Mouse (Mus musculus): ENCODE measurements around the gene Baiap2l2. TPM values are rescaled to one million over a fixed set of nuclear protein-coding genes. Genes with fewer than 3 reads are reported as not detected.

Baiap2l2 gene
- polyA plus RNA-seq, 1 experiment from 2014 or later, result 2.3 TPM

GRCm38 (mm10) chr15:79288387-79288786, 3.0 kb upstream of the Baiap2l2 start:
- Histone ChIP-seq H3K9ac (replicated peaks; ENCODE audit: low read depth, low read length) (no peak overlapping the region), H3K27ac (ENCODE audit: low read depth, low read length) (no peak overlapping the region), H3K4me2 (ENCODE audit: low read depth, low read length) (no peak overlapping the region), H3K4me1 (ENCODE audit: control insufficient read depth, insufficient read depth, low read length) (no peaks in the 10 kb centered on the region), H3K36me3 (ENCODE audit: control insufficient read depth, insufficient read depth, low read length) (no peaks in the 10 kb centered on the region), H3K27me3 (ENCODE audit: control insufficient read depth, insufficient read depth, low read length) (no peaks in the 10 kb centered on the region), H3K4me3 (ENCODE audit: low read depth, low read length) (no peak overlapping the region), H3K9me3 (ENCODE audit: control insufficient read depth, low read length) (no peaks in the 10 kb centered on the region)
- ATAC-seq (ENCODE audit: low read depth), result no peak
- WGBS, result 78% methylated on average over 3 of the region's 3 CpGs

DNA sequence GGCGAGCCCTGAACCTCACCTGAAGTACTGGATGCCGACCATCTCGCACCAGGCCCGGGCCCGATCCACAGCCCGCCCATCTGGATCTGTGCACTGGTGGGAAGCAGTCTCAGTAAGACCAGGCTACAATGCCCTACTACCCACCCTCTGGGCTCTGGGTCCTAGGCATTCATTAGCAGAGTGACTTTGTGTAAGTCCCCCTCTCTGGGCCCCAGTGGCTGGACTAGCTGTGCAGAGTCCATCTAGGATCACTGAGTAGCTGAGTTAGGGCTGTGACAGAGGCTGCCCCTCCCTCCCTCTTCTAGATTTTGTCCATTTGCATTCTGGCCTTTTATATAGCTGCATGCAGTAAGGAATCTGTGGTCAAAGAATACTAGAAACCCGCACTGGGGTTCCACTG, 1.8 kb upstream of the Baiap2l2 start:
- H3K4me3 ChIP-seq (ENCODE audit: low read depth, low read length), result no peak overlapping the region
- no peaks in the 10 kb centered on the region for H3K4me1 ChIP-seq (ENCODE audit: control insufficient read depth, insufficient read depth, low read length)
- no peak for ATAC-seq (ENCODE audit: low read depth)
- H3K36me3 ChIP-seq (ENCODE audit: control insufficient read depth, insufficient read depth, low read length), result no peaks in the 10 kb centered on the region
- 90% methylated on average over 7 of the region's 7 CpGs for WGBS
- H3K27ac ChIP-seq (ENCODE audit: low read depth, low read length), result no peak overlapping the region
- H3K4me2 ChIP-seq (ENCODE audit: low read depth, low read length), result no peak overlapping the region
- H3K27me3 ChIP-seq (ENCODE audit: control insufficient read depth, insufficient read depth, low read length), result no peaks in the 10 kb centered on the region
- no peaks in the 10 kb centered on the region for H3K9me3 ChIP-seq (ENCODE audit: control insufficient read depth, low read length)
- H3K9ac ChIP-seq (replicated peaks; ENCODE audit: low read depth, low read length), result no peak overlapping the region

DNA sequence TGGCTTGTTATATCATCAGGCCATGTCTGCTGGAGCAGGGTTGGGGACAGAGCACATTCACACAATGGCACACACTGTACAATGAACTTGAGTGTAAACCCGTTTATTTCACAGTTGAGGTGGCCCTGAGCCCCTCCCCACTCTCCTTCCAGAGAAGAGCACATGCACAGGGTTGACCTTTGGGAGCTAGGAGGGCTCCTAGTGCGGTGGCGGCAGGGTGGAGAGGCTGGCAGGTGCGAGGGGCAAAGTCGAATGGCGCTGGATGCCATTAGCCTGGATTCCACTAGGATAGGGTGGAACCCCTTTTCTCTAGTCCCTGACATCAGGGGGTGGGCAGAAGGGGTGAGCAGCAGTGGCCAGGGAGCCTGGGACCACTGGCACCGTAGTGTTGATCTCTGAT, 804 bp upstream of the Baiap2l2 start:
- Histone ChIP-seq H3K4me2 (ENCODE audit: low read depth, low read length) (no peak overlapping the region), H3K27me3 (ENCODE audit: control insufficient read depth, insufficient read depth, low read length) (no peaks in the 10 kb centered on the region), H3K4me3 (ENCODE audit: low read depth, low read length) (no peak overlapping the region), H3K4me1 (ENCODE audit: control insufficient read depth, insufficient read depth, low read length) (no peaks in the 10 kb centered on the region), H3K36me3 (ENCODE audit: control insufficient read depth, insufficient read depth, low read length) (no peaks in the 10 kb centered on the region), H3K9me3 (ENCODE audit: control insufficient read depth, low read length) (no peaks in the 10 kb centered on the region), H3K9ac (replicated peaks; ENCODE audit: low read depth, low read length) (no peak overlapping the region), H3K27ac (ENCODE audit: low read depth, low read length) (no peak overlapping the region)
- 85% methylated on average over 7 of the region's 7 CpGs for WGBS
- no peak for ATAC-seq (ENCODE audit: low read depth)

GRCm38 (mm10) chr15:79283371-79283770, 2.0 kb downstream of the Baiap2l2 start:
- no peaks in the 10 kb centered on the region for H3K36me3 ChIP-seq (ENCODE audit: control insufficient read depth, insufficient read depth, low read length)
- H3K9me3 ChIP-seq (ENCODE audit: control insufficient read depth, low read length), result no peaks in the 10 kb centered on the region
- H3K4me2 ChIP-seq (ENCODE audit: low read depth, low read length), result no peak overlapping the region
- ATAC-seq (ENCODE audit: low read depth), result no peak
- WGBS, result 86% methylated on average over 4 of the region's 4 CpGs
- no peak overlapping the region for H3K27ac ChIP-seq (ENCODE audit: low read depth, low read length)
- no peak overlapping the region for H3K4me3 ChIP-seq (ENCODE audit: low read depth, low read length)
- no peaks in the 10 kb centered on the region for H3K4me1 ChIP-seq (ENCODE audit: control insufficient read depth, insufficient read depth, low read length)
- H3K9ac ChIP-seq (replicated peaks; ENCODE audit: low read depth, low read length), result no peak overlapping the region
- no peaks in the 10 kb centered on the region for H3K27me3 ChIP-seq (ENCODE audit: control insufficient read depth, insufficient read depth, low read length)

- no peak overlapping the region for H3K4me3 ChIP-seq (ENCODE audit: low read depth, low read length)
- ATAC-seq (ENCODE audit: low read depth), result no peak
Observed at GRCm38 (mm10) chr15:79282434-79282833, 2.9 kb downstream of the Baiap2l2 start.

DNA sequence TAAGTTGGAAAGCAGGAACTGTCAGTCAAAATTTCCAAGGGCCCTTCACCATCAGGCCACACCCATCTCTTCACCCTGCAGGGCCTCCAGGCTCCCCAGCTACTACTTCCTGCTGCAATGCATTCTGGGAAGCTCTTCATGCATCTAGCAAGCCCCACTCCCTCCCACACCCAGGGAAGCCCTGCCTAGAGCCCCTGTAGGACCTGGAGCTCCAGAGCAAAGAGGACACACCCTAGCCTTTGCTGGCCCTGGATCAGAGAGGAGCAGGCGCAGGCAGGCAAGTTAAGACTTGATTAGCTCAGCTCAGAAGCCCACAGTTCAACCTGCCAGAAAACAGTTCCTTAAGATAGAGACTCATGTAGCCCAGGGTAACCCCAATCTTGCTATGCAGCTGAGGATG, 3.9 kb downstream of the Baiap2l2 start:
- H3K27me3 ChIP-seq (ENCODE audit: control insufficient read depth, insufficient read depth, low read length), result no peaks in the 10 kb centered on the region
- H3K9me3 ChIP-seq (ENCODE audit: control insufficient read depth, low read length), result no peaks in the 10 kb centered on the region; the same call in 1 of the 2 replicates
- no peaks in the 10 kb centered on the region for H3K4me1 ChIP-seq (ENCODE audit: control insufficient read depth, insufficient read depth, low read length)
- WGBS, result 94% methylated on average over 1 of the region's 1 CpGs
- no peak overlapping the region for H3K4me2 ChIP-seq (ENCODE audit: low read depth, low read length)
- ATAC-seq (ENCODE audit: low read depth), result no peak
- no peaks in the 10 kb centered on the region for H3K36me3 ChIP-seq (ENCODE audit: control insufficient read depth, insufficient read depth, low read length)
- H3K9ac ChIP-seq (replicated peaks; ENCODE audit: low read depth, low read length), result no peak overlapping the region
- no peak overlapping the region for H3K27ac ChIP-seq (ENCODE audit: low read depth, low read length)
- H3K4me3 ChIP-seq (ENCODE audit: low read depth, low read length), result no peak overlapping the region

More at GRCm38 (mm10) chr15:79282434-79282833, 2.9 kb downstream of the Baiap2l2 start:
- Histone ChIP-seq H3K27me3 (ENCODE audit: control insufficient read depth, insufficient read depth, low read length) (no peaks in the 10 kb centered on the region), H3K4me1 (ENCODE audit: control insufficient read depth, insufficient read depth, low read length) (no peaks in the 10 kb centered on the region), H3K27ac (ENCODE audit: low read depth, low read length) (no peak overlapping the region), H3K9me3 (ENCODE audit: control insufficient read depth, low read length) (no peaks in the 10 kb centered on the region), H3K36me3 (ENCODE audit: control insufficient read depth, insufficient read depth, low read length) (no peaks in the 10 kb centered on the region), H3K4me2 (ENCODE audit: low read depth, low read length) (no peak overlapping the region), H3K9ac (replicated peaks; ENCODE audit: low read depth, low read length) (no peak overlapping the region)
- WGBS, result 81% methylated on average over 5 of the region's 5 CpGs

- Histone ChIP-seq H3K27me3 (ENCODE audit: control insufficient read depth, insufficient read depth, low read length) (no peaks in the 10 kb centered on the region), H3K9me3 (ENCODE audit: control insufficient read depth, low read length) (no peaks in the 10 kb centered on the region; the same call in 1 of the 2 replicates), H3K27ac (ENCODE audit: low read depth, low read length) (no peak overlapping the region), H3K4me3 (ENCODE audit: low read depth, low read length) (no peak overlapping the region), H3K36me3 (ENCODE audit: control insufficient read depth, insufficient read depth, low read length) (no peaks in the 10 kb centered on the region), H3K4me2 (ENCODE audit: low read depth, low read length) (no peak overlapping the region), H3K4me1 (ENCODE audit: control insufficient read depth, insufficient read depth, low read length) (no peaks in the 10 kb centered on the region), H3K9ac (replicated peaks; ENCODE audit: low read depth, low read length) (no peak overlapping the region)
- ATAC-seq (ENCODE audit: low read depth), result no peak
- 67% methylated on average over 5 of the region's 5 CpGs for WGBS
Observed at GRCm38 (mm10) chr15:79280850-79281249, 4.5 kb downstream of the Baiap2l2 start.

DNA sequence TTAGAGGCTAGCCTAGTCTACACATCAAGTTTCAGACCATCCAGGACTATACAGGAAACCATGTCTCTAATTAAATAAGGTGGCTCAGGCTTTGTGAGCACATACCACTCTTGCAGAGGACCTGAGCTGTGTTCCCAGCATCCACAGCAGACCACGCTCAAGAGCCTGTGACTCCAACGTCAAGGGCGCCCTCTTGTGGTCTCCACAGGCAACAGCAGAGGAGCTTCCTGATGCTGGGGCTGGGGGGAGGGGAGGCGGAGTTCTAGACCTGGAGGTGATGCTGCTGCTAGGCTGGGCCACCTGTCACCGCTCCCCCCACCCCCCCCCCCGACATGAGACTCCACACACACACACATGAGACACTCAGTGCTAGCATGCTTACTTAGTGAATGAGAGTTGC, 5.1 kb downstream of the Baiap2l2 start:
- no peak overlapping the region for H3K27ac ChIP-seq (ENCODE audit: low read depth, low read length)
- H3K9me3 ChIP-seq (ENCODE audit: control insufficient read depth, low read length), result no peaks in the 10 kb centered on the region; the same call in 1 of the 2 replicates
- no peak overlapping the region for H3K4me2 ChIP-seq (ENCODE audit: low read depth, low read length)
- no peak for ATAC-seq (ENCODE audit: low read depth)
- no peaks in the 10 kb centered on the region for H3K4me1 ChIP-seq (ENCODE audit: control insufficient read depth, insufficient read depth, low read length)
- H3K9ac ChIP-seq (replicated peaks; ENCODE audit: low read depth, low read length), result no peak overlapping the region
- 19% methylated on average over 6 of the region's 6 CpGs for WGBS
- no peak overlapping the region for H3K4me3 ChIP-seq (ENCODE audit: low read depth, low read length)
- H3K27me3 ChIP-seq (ENCODE audit: control insufficient read depth, insufficient read depth, low read length), result no peaks in the 10 kb centered on the region
- H3K36me3 ChIP-seq (ENCODE audit: control insufficient read depth, insufficient read depth, low read length), result no peaks in the 10 kb centered on the region

- H3K9ac ChIP-seq (replicated peaks; ENCODE audit: low read depth, low read length), result no peak overlapping the region
- no peak overlapping the region for H3K27ac ChIP-seq (ENCODE audit: low read depth, low read length)
- 71% methylated on average over 10 of the region's 10 CpGs for WGBS
- H3K4me2 ChIP-seq (ENCODE audit: low read depth, low read length), result no peak overlapping the region
- H3K9me3 ChIP-seq (ENCODE audit: control insufficient read depth, low read length), result no peaks in the 10 kb centered on the region; the same call in 1 of the 2 replicates
- H3K4me1 ChIP-seq (ENCODE audit: control insufficient read depth, insufficient read depth, low read length), result no peaks in the 10 kb centered on the region
- no peaks in the 10 kb centered on the region for H3K27me3 ChIP-seq (ENCODE audit: control insufficient read depth, insufficient read depth, low read length)
- no peak overlapping the region for H3K4me3 ChIP-seq (ENCODE audit: low read depth, low read length)
- no peaks in the 10 kb centered on the region for H3K36me3 ChIP-seq (ENCODE audit: control insufficient read depth, insufficient read depth, low read length)
- ATAC-seq (ENCODE audit: low read depth), result no peak
Observed at GRCm38 (mm10) chr15:79277728-79278127, 7.6 kb downstream of the Baiap2l2 start.
